Mouse (Mus musculus): Measurements from ENCODE around the gene Hdac1. TPM values are rescaled to one million over a fixed set of nuclear protein-coding genes. Genes with fewer than 3 reads are reported as not detected.
A peak's percentile ranks its signal among the peaks of the same experiment; 100 is the strongest.
"Not testable (repeated sequence)": the region's sequence is repeated elsewhere in the genome, so short reads cannot be mapped to it uniquely, and the experiment has no call there.

The Hdac1 gene
- total RNA-seq, 1 experiment, result 96.0 TPM

DNA sequence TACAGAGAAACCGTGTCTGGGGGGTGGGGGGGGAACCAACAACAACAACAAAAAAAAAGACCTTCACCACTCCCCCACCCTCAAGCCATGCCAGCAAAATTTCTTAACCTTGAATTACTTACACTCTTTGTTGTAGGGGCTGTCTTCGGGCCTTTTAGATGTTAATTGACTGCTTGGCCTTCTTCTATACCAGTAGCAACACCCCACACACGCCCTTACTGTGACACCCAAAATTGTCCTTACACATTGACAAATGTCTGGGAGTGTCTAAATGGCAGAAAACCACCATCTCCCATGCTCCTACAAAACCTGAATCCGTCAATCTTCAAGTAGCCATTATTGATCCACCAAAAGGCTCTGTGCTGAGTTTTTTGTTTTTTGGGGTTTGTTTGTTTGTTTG is 1.6 kb upstream of the Hdac1 start:
- Histone ChIP-seq H3K9me3 (ENCODE audit: control insufficient read depth, insufficient read depth, low read depth, low read length) (no peaks in the 10 kb centered on the region), H3K27ac (ENCODE audit: insufficient read depth, low read depth, low read length, poor library complexity, severe bottlenecking) (peak overlapping the region; percentile 82; the same call in 1 of the 2 replicates), H3K4me3 (ENCODE audit: insufficient read depth in 1 of 2, low read depth in 1 of 2, low read length in 2 of 2, poor library complexity in 1 of 2, severe bottlenecking in 1 of 2) (peak overlapping the region; percentile 8 to 10; a peak in 2 of 4 replicates), H3K4me1 (ENCODE audit: control insufficient read depth in 2 of 2, insufficient read depth in 2 of 2, low read length in 2 of 2, poor library complexity in 1 of 2) (peaks cover 4% of the 10 kb centered on the region in 2 experiments; a peak in 2 of 4 replicates), H3K36me3 (ENCODE audit: control insufficient read depth, insufficient read depth, low read length, poor library complexity, severe bottlenecking) (peaks cover 7% of the 10 kb centered on the region; the same call in 1 of the 2 replicates), H3K9ac (ENCODE audit: insufficient read depth, low read depth, low read length, poor library complexity, severe bottlenecking) (peak overlapping the region; percentile 16; the same call in 1 of the 2 replicates)
- DNase-seq (ENCODE audit: low read depth, low spot score), result no peak
- in situ Hi-C loops (cut with MboI; ENCODE audit: low sequenced_read_pairs in 2 of 2, unreplicated experiment in 2 of 2), result no loop called here
- TF ChIP-seq ZNF384 (IDR thresholded peaks at IDR 0.05; ENCODE audit: low read depth, low read length) (no peak), HCFC1 (IDR thresholded peaks at IDR 0.05; ENCODE audit: borderline replicate concordance, insufficient read depth, low read length) (no peak), CHD2 (IDR thresholded peaks at IDR 0.05; ENCODE audit: low read depth, low read length) (no peak), ZC3H11A (IDR thresholded peaks at IDR 0.05; ENCODE audit: borderline replicate concordance, low read depth, low read length) (no peak), MAFK (IDR thresholded peaks at IDR 0.05; ENCODE audit: insufficient read depth, low read depth, low read length) (no peak)

DNA sequence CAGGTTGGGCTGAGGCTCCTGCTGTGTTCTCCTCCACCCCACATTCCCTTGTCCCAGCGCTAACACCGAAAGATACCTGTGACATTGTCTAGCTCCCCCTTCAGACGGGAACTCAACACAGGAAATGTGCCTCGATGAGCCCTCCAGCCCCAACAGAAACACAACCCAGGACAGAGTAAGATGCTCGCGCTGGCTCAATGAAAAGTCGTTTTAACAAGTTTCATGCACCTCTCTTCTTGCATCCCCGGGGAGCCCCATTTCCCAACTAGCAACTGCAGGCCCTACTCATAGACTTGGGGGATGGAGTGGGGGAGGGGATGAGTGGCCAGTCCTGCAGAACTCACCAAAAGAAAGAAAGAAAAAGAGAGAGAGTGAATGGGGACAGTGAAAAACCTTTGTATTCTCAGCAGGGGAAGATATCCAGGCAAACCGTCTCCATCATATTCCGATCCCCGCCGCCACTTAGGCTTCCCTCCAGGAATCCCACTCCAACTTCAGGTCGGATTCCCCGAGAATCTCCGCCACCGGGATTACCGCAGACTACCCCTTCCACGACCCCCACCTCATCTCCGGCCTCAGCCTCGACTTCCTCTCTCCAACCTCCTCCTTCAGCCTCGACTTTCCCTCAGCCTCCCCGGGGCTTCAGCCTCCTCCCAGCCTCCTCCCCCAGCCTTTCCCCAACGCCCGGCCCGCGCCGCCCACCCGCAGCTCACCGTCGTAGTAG is 483 bp downstream of the Hdac1 start:
- H3K9me3 ChIP-seq (ENCODE audit: control insufficient read depth, insufficient read depth, low read depth, low read length), result no peaks in the 10 kb centered on the region

DNA sequence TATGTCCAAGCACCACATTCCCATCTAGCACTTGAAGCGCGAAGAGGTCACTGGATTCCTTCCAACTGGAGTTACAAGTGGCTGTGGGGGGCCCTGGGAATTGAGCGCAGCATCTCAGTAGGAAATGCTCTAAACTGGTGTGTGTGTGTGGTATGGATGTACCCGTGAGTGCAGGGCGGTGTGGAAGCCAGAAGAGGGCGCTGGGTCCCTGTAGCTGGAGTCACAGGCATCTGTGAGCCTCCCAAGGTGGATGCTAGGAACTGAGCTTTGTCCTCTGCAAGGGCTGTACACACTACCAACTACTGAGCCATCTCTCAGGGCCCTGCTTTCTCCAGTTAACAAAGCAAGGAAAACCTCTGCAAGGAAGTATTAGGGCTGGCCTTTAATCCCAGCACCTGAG is 2.5 kb downstream of the Hdac1 start:
- peak; percentile 65 for DNase-seq (ENCODE audit: low read depth, low spot score)

More for the DNA sequence above, 483 bp downstream of the Hdac1 start:
- peak; percentile 75 for DNase-seq (ENCODE audit: low read depth, low spot score)
- in situ Hi-C loops (cut with MboI; ENCODE audit: low sequenced_read_pairs in 2 of 2, unreplicated experiment in 2 of 2), result no loop called here
- peak overlapping the region; percentile 75 to 94 for H3K4me3 ChIP-seq (ENCODE audit: insufficient read depth in 1 of 2, low read depth in 1 of 2, low read length in 2 of 2, poor library complexity in 1 of 2, severe bottlenecking in 1 of 2)
- H3K36me3 ChIP-seq (ENCODE audit: control insufficient read depth, insufficient read depth, low read length, poor library complexity, severe bottlenecking), result peaks cover 10% of the 10 kb centered on the region; the same call in 1 of the 2 replicates
- H3K4me1 ChIP-seq (ENCODE audit: control insufficient read depth in 2 of 2, insufficient read depth in 2 of 2, low read length in 2 of 2, poor library complexity in 1 of 2), result peaks cover 4% of the 10 kb centered on the region in 2 experiments; a peak in 2 of 4 replicates
- peak overlapping the region; percentile 59 for H3K27ac ChIP-seq (ENCODE audit: insufficient read depth, low read depth, low read length, poor library complexity, severe bottlenecking)
- H3K9ac ChIP-seq (ENCODE audit: insufficient read depth, low read depth, low read length, poor library complexity, severe bottlenecking), result peak overlapping the region; percentile 80
- TF ChIP-seq CHD2 (IDR thresholded peaks at IDR 0.05; ENCODE audit: low read depth, low read length) (peak; percentile 59; the same call in 1 of the 2 replicates), ZC3H11A (IDR thresholded peaks at IDR 0.05; ENCODE audit: borderline replicate concordance, low read depth, low read length) (no peak), ZNF384 (IDR thresholded peaks at IDR 0.05; ENCODE audit: low read depth, low read length) (0 out of 2 replicates have a peak, but pooled peaks have one; percentile 6)

DNA sequence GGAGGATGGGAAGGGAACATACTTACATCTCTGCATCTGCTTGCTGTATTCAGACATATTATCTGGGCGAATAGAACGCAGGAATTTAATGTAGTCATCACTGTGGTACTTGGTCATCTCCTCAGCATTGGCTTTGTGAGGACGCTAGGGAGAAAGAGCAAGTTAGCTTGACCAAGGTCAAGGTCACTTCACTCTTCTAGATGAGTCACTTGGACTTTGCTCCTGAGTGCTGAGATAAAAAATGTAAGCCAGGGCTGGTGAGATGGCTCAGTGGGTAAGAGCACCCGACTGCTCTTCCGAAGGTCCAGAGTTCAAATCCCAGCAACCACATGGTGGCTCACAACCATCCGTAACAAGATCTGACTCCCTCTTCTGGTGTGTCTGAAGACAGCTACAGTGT is 13.6 kb downstream of the Hdac1 start:
- H3K27ac ChIP-seq (ENCODE audit: insufficient read depth, low read depth, low read length, poor library complexity, severe bottlenecking); in situ Hi-C loops (cut with MboI; ENCODE audit: low sequenced_read_pairs in 2 of 2, unreplicated experiment in 2 of 2); H3K4me1 ChIP-seq (ENCODE audit: control insufficient read depth in 2 of 2, insufficient read depth in 2 of 2, low read length in 2 of 2, poor library complexity in 1 of 2); H3K4me3 ChIP-seq (ENCODE audit: insufficient read depth in 1 of 2, low read depth in 1 of 2, low read length in 2 of 2, poor library complexity in 1 of 2, severe bottlenecking in 1 of 2); H3K9ac ChIP-seq (ENCODE audit: insufficient read depth, low read depth, low read length, poor library complexity, severe bottlenecking); DNase-seq (ENCODE audit: low read depth, low spot score); H3K9me3 ChIP-seq (ENCODE audit: control insufficient read depth, insufficient read depth, low read depth, low read length): not testable (repeated sequence)
- peaks cover 26% of the 10 kb centered on the region for H3K36me3 ChIP-seq (ENCODE audit: control insufficient read depth, insufficient read depth, low read length, poor library complexity, severe bottlenecking)

More for the DNA sequence above, 2.5 kb downstream of the Hdac1 start:
- Histone ChIP-seq H3K4me3 (ENCODE audit: insufficient read depth in 1 of 2, low read depth in 1 of 2, low read length in 2 of 2, poor library complexity in 1 of 2, severe bottlenecking in 1 of 2) (peak overlapping the region in 1 of 2 experiments; percentile 26; a peak in 1 of 4 replicates), H3K9ac (ENCODE audit: insufficient read depth, low read depth, low read length, poor library complexity, severe bottlenecking) (peak overlapping the region; percentile 34; the same call in 1 of the 2 replicates), H3K36me3 (ENCODE audit: control insufficient read depth, insufficient read depth, low read length, poor library complexity, severe bottlenecking) (peaks cover 18% of the 10 kb centered on the region; the same call in 1 of the 2 replicates), H3K9me3 (ENCODE audit: control insufficient read depth, insufficient read depth, low read depth, low read length) (no peaks in the 10 kb centered on the region), H3K27ac (ENCODE audit: insufficient read depth, low read depth, low read length, poor library complexity, severe bottlenecking) (no peak overlapping the region), H3K4me1 (ENCODE audit: control insufficient read depth in 2 of 2, insufficient read depth in 2 of 2, low read length in 2 of 2, poor library complexity in 1 of 2) (peaks cover 4% of the 10 kb centered on the region in 2 experiments; a peak in 2 of 4 replicates)
- TF ChIP-seq ZC3H11A (IDR thresholded peaks at IDR 0.05; ENCODE audit: borderline replicate concordance, low read depth, low read length) (peak; percentile 31; the same call in 1 of the 2 replicates), HCFC1 (IDR thresholded peaks at IDR 0.05; ENCODE audit: borderline replicate concordance, insufficient read depth, low read length) (no peak), MAFK (IDR thresholded peaks at IDR 0.05; ENCODE audit: insufficient read depth, low read depth, low read length) (no peak), ZNF384 (IDR thresholded peaks at IDR 0.05; ENCODE audit: low read depth, low read length) (no peak)
- in situ Hi-C loops (cut with MboI; ENCODE audit: low sequenced_read_pairs in 2 of 2, unreplicated experiment in 2 of 2), result no loop called here

Data from ES-E14 (cell line).